Mouse (Mus musculus): Measurements from ENCODE around the gene Slamf7.

- no peak for TF ChIP-seq CTCF (IDR thresholded peaks at IDR 0.05; ENCODE audit: low read depth)
- no peak for TF ChIP-seq EP300 (IDR thresholded peaks at IDR 0.05; ENCODE audit: low read depth)
These were observed 20.1 kb upstream of the Slamf7 start for GRCm38 (mm10) chr1:171672854-171673475.

Measured in liver, postnatal 0 days (tissue).